Mouse (Mus musculus) olfactory bulb, adult 2 months (tissue): ENCODE results near the gene Gm34653. TPM values are rescaled to one million over a fixed set of nuclear protein-coding genes. Genes with fewer than 3 reads are reported as not detected.

ENCODE experiments used
- H3K27ac ChIP-seq: fragments of 200-500 bp; 2 replicates; pipeline ENCODE4 v1.5.1; 2012; ENCODE audit warnings: low read depth, low read length; ENCODE audit not compliant: insufficient read depth
- H3K4me1 ChIP-seq: fragments of 200-500 bp; 2 replicates; pipeline ENCODE4 v1.6.1; 2012; ENCODE audit warnings: low read length; ENCODE audit not compliant: control insufficient read depth, insufficient read depth
- H3K4me3 ChIP-seq: fragments of 200-500 bp; 2 replicates; pipeline ENCODE4 v1.5.1; 2012; ENCODE audit warnings: mild to moderate bottlenecking, low read depth, low read length, moderate library complexity; ENCODE audit not compliant: insufficient read depth
- CTCF ChIP-seq: fragments of 200-500 bp; IDR thresholded peaks from 2 replicates; pipeline ENCODE4 v1.5.1; 2012; ENCODE audit warnings: low read depth, mild to moderate bottlenecking, low read length, moderate library complexity; ENCODE audit not compliant: insufficient read depth
- POLR2A ChIP-seq: fragments of 200-500 bp; IDR thresholded peaks from 2 replicates; pipeline ENCODE4 v1.6.1; 2012; ENCODE audit warnings: mild to moderate bottlenecking, low read depth, low read length, moderate library complexity; ENCODE audit not compliant: insufficient read depth
- WGBS: fragments of 180-500 bp; shearing (Covaris S2); methylation state at CpG from one replicate; pipeline ENCODE4 v1.1.7; 2018; 5-methylcytosine and 5-hydroxymethylcytosine counted together
- polyA plus RNA-seq: library from polyadenylated mRNA; stranded (reverse); fragments of >200 nt; gene quantifications from 2 replicates; pipeline ENCODE4 v1.2.4, GENCODE M21; 2012; ENCODE audit warnings: low replicate concordance; ENCODE audit not compliant: missing spikeins, insufficient read depth, insufficient read length

Gm34653 gene
- polyA plus RNA-seq, 1 experiment: not detected

GRCm38 (mm10) chr2:34874271-34874670 is 41.5 kb downstream of the Gm34653 start, which contains the start of gene Cutal:
Gene Cutal, plus strand, starts transcription at chr2:34874396.
- no peak for TF ChIP-seq POLR2A
- no peak for TF ChIP-seq CTCF
- 0 out of 2 replicates have a peak, but pooled peaks cover 2% of the 10 kb centered on the region for H3K4me1 ChIP-seq
- H3K4me3 ChIP-seq: no peak within 1 kb of the TSS
- 9% methylated on average over 14 of the region's 14 CpGs for WGBS
- H3K27ac ChIP-seq: no peak within 1 kb of the TSS

DNA sequence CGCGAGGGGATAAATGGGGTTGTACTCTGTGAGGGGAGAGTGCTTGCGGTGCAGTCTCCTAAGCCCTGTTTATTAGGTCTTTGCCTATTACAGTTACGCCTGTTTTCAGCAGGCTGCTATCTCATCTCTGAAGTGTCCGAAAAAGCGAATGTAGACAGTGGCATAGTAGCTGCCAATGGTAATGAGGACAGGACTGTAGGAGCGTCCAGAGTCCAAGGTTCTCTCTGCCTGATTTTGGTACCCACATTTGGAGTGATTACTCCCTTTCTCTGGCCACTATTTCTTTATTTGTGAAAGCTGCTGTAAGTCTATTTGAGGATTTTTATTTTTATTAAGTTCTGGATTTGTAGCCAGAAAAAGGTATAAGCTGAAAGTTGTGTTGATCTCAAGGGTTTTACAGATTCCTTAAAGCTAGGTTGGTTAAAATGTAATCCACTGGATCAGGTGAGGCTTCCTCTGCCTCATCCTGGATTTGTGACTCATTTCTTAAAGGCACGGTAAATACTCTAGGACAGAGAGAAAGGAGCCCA is 42.1 kb downstream of the Gm34653 start, which contains the start of gene Psmd5:
Gene Psmd5, minus strand, starts transcription at position 153 of the 530 bp plus-strand sequence.
- Histone ChIP-seq H3K4me1 (no peaks in the 10 kb centered on the region), H3K4me3 (no peak within 1 kb of the TSS), H3K27ac (no peak within 1 kb of the TSS)
- TF ChIP-seq CTCF (no peak), POLR2A (no peak)
- WGBS: 18% methylated on average over 8 of the region's 8 CpGs

GRCm38 (mm10) chr2:34880054-34880453 is 47.2 kb downstream of the Gm34653 start:
- WGBS: 89% methylated on average over 10 of the region's 10 CpGs
- no peak for TF ChIP-seq POLR2A
- H3K4me1 ChIP-seq: no peaks in the 10 kb centered on the region

DNA sequence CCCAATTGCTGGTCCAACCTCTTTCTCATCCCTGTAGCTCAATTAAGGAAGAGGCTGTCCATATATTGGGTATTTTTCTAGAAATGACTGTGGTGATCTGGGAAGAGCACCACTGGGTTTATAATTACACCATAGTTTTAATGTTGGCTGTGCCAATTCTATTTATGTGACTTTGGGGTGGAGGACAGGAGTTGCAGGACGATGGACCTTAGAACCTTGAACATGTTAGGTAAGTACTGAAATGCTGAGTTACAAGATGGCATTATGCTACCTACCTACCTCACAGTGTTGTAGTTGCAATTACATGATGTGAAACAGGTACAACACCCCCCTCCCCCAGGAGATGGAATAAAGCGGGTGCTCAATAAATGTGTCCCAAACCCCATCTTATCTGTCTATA is 50.0 kb downstream of the Gm34653 start:
- no peak for TF ChIP-seq CTCF
- TF ChIP-seq POLR2A: no peak
- no peak overlapping the region for H3K27ac ChIP-seq
- H3K4me3 ChIP-seq: no peak overlapping the region
- WGBS: 97% methylated on average over 2 of the region's 2 CpGs
- H3K4me1 ChIP-seq: no peaks in the 10 kb centered on the region

More at GRCm38 (mm10) chr2:34880054-34880453, 47.2 kb downstream of the Gm34653 start:
- Histone ChIP-seq H3K4me3 (no peak overlapping the region), H3K27ac (no peak overlapping the region)

GRCm38 (mm10) chr2:34883190-34883589 is 50.4 kb downstream of the Gm34653 start:
- H3K4me3 ChIP-seq: no peak overlapping the region
- no peak for TF ChIP-seq POLR2A
- no peak for TF ChIP-seq CTCF
- WGBS: 78% methylated on average over 5 of the region's 5 CpGs
- H3K4me1 ChIP-seq: no peaks in the 10 kb centered on the region
- H3K27ac ChIP-seq: no peak overlapping the region

DNA sequence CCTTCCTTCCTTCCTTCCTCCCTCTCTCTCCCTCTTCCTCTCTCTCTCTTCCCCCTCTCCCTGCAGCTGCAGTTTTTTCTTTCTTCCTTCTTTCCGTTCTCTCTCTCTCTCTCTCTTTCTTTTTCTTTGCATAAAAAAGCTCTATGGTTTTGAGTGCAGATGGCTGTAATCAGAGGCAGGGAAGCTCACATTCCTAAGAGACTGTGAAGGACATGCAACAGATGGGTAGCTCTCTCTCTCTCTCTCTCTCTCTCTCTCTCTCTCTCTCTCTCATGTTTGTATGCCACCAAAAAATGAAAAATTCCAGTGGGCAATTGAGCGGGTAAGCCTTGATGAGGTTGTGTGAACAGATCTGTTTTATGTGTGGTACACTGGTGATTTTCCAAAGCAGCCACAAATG is 51.4 kb downstream of the Gm34653 start:
- Histone ChIP-seq H3K27ac (no peak overlapping the region), H3K4me3 (no peak overlapping the region), H3K4me1 (no peaks in the 10 kb centered on the region)
- 66% methylated on average over 2 of the region's 2 CpGs for WGBS
- TF ChIP-seq CTCF: no peak
- TF ChIP-seq POLR2A: no peak

Other genes starting within 250 kb of the Gm34653 start
- gene Gapvd1, start 77.8 kb upstream of the Gm34653 start, polyA plus RNA-seq: not detected in 2 replicates
- gene Hspa5, start 61.0 kb upstream of the Gm34653 start, polyA plus RNA-seq: not detected in 2 replicates
- gene Rabepk, start 33.1 kb upstream of the Gm34653 start, polyA plus RNA-seq: not detected in 2 replicates
- not detected in 2 replicates for gene Fbxw2, start 6.7 kb upstream of the Gm34653 start, polyA plus RNA-seq
- gene Cutal, start 41.4 kb downstream of the Gm34653 start, polyA plus RNA-seq: not detected in 2 replicates
- gene Psmd5, start 42.0 kb downstream of the Gm34653 start, polyA plus RNA-seq: not detected in 2 replicates
- not detected in 2 replicates for gene Phf19, start 81.0 kb downstream of the Gm34653 start, polyA plus RNA-seq
- gene Traf1, start 128.8 kb downstream of the Gm34653 start, polyA plus RNA-seq: not detected in 2 replicates
- not detected in 2 replicates for gene Hc, start 228.4 kb downstream of the Gm34653 start, polyA plus RNA-seq